Mouse (Mus musculus) heart, adult 2 months (tissue): ENCODE data around the gene Tmem242. TPM values are rescaled to one million over a fixed set of nuclear protein-coding genes. Genes with fewer than 3 reads are reported as not detected.

Experiments used
- DNase-seq, 2 experiments: peaks; one replicate each; pipeline ENCODE4 v3.0.0; 2021
- H3K27ac ChIP-seq: fragments of 200-600 bp; 2 replicates; pipeline ENCODE4 v1.8.1; 2022
- H3K27me3 ChIP-seq: fragments of 200-500 bp; 2 replicates; pipeline ENCODE4 v1.6.1; 2012; ENCODE audit warnings: mild to moderate bottlenecking, low read length, inconsistent platforms, mixed read lengths; ENCODE audit not compliant: control insufficient read depth, insufficient read depth
- H3K36me3 ChIP-seq: fragments of 200-500 bp; 2 replicates; pipeline ENCODE4 v1.6.1; 2012; ENCODE audit warnings: low read length, inconsistent platforms; ENCODE audit not compliant: control insufficient read depth, insufficient read depth
- H3K4me1 ChIP-seq: fragments of 200-500 bp; 2 replicates; pipeline ENCODE4 v1.6.1; 2011; ENCODE audit warnings: low read length; ENCODE audit not compliant: control insufficient read depth, insufficient read depth
- H3K4me3 ChIP-seq: fragments of 200-600 bp; 2 replicates; pipeline ENCODE4 v1.8.1; 2022
- H3K79me2 ChIP-seq: fragments of 200-500 bp; replicated peaks from 2 replicates; pipeline ENCODE4 v1.6.1; 2012; ENCODE audit warnings: mild to moderate bottlenecking, inconsistent platforms, low read length, moderate library complexity, mixed read lengths; ENCODE audit not compliant: control insufficient read depth, insufficient read depth
- H3K9ac ChIP-seq: fragments of 200-500 bp; 2 replicates; pipeline ENCODE4 v1.6.1; 2012; ENCODE audit warnings: low read depth, mild to moderate bottlenecking, control low read depth, inconsistent platforms, low read length, mixed read lengths
- CTCF ChIP-seq: fragments of 200-600 bp; IDR thresholded peaks from 2 replicates; pipeline ENCODE4 v1.8.1; 2022; ENCODE audit warnings: antibody characterized with exemption, mild to moderate bottlenecking, moderate library complexity
- EP300 ChIP-seq: fragments of 200-500 bp; IDR thresholded peaks from 2 replicates; pipeline ENCODE4 v1.6.1; 2011; ENCODE audit warnings: low read depth, low read length, control low read depth; ENCODE audit not compliant: insufficient read depth
- POLR2A ChIP-seq: fragments of 200-500 bp; IDR thresholded peaks from 2 replicates; pipeline ENCODE4 v1.6.1; 2011; ENCODE audit warnings: mild to moderate bottlenecking, low read depth, low read length, control low read depth; ENCODE audit not compliant: insufficient read depth
- WGBS: fragments of 180-500 bp; shearing (Covaris S2); methylation state at CpG from one replicate; pipeline ENCODE4 v1.1.7; 2018; 5-methylcytosine and 5-hydroxymethylcytosine counted together
- intact Hi-C: fragments of 180-260 bp; cut with DNase I; formaldehyde crosslinking; loops from one replicate; pipeline ENCODE4 v1.15.1; 2025
- microRNA-seq, 2 experiments: library from miRNA; unstranded; fragments of <30 nt; microRNA quantifications; one replicate each; pipeline ENCODE4 v1.2.0; 2021
- polyA plus RNA-seq: library from polyadenylated mRNA; depleted of rRNA; stranded (reverse); fragments of >200 nt; gene quantifications from 2 replicates; pipeline ENCODE4 v1.2.3, GENCODE M21; 2012; rRNA removed
- total RNA-seq, 2 experiments: library from RNA; stranded (reverse); gene quantifications; 2 replicates each; pipeline ENCODE4 v1.2.3; 2021

Gene Tmem242
- total and polyA plus RNA-seq, 3 experiments, result 17.6 to 155 (median 146) TPM

GRCm38 (mm10) chr17:5371032-5371431, 69.0 kb downstream of the Tmem242 start:
- H3K4me1 ChIP-seq, result no peaks in the 10 kb centered on the region; the same call in 1 of the 2 replicates
- H3K79me2 ChIP-seq, result no peaks in the 10 kb centered on the region
- no peaks in the 10 kb centered on the region for H3K36me3 ChIP-seq
- TF ChIP-seq POLR2A (no peak), EP300 (no peak), CTCF (no peak)
- 49% methylated on average over 4 of the region's 4 CpGs for WGBS
- H3K27ac ChIP-seq, result no peak overlapping the region
- no peaks in the 10 kb centered on the region for H3K27me3 ChIP-seq
- intact Hi-C loops, result no loop called here
- DNase-seq, result no peak
- no peak overlapping the region for H3K9ac ChIP-seq
- H3K4me3 ChIP-seq, result no peak overlapping the region

GRCm38 (mm10) chr17:5365992-5366398, 74.1 kb downstream of the Tmem242 start:
- no peaks in the 10 kb centered on the region for H3K27me3 ChIP-seq
- H3K36me3 ChIP-seq, result no peaks in the 10 kb centered on the region
- no peak overlapping the region for H3K4me3 ChIP-seq
- WGBS, result 82% methylated on average over 8 of the region's 8 CpGs
- H3K9ac ChIP-seq, result no peak overlapping the region
- H3K79me2 ChIP-seq, result no peaks in the 10 kb centered on the region
- intact Hi-C loops, result no loop called here
- no peak overlapping the region for H3K27ac ChIP-seq
- no peaks in the 10 kb centered on the region; the same call in 1 of the 2 replicates for H3K4me1 ChIP-seq
- TF ChIP-seq EP300 (no peak), POLR2A (no peak), CTCF (no peak)
- DNase-seq, result no peak

Small RNA genes within 50 kb of the gene (microRNA-seq; reads per million reads assigned to microRNA genes)
- 0 reads per million in 2 experiments for gene Gm22475

Other genes with a start within 250 kb of the Tmem242 start
- under 1 TPM; 0.21 to 0.36 TPM for gene Ldhal6b, start 21.5 kb downstream of the Tmem242 start, total RNA-seq
- gene Ldhal6b, start 21.5 kb downstream of the Tmem242 start, polyA plus RNA-seq, result 0.26 and 0.49 TPM in 2 replicates
- gene Zdhhc14, start 52.3 kb upstream of the Tmem242 start, total RNA-seq, result 1 to 10 TPM; 4.4 to 5.4 TPM
- 1.5 and 1.9 TPM in 2 replicates for gene Zdhhc14, start 52.3 kb upstream of the Tmem242 start, polyA plus RNA-seq